Mouse (Mus musculus) brown adipose tissue, adult 24 weeks (tissue): Measurements from ENCODE around the gene Itgb5. TPM values are rescaled to one million over a fixed set of nuclear protein-coding genes. Genes with fewer than 3 reads are reported as not detected.

Experiments
- H3K27ac ChIP-seq: fragments of 200-500 bp; replicated peaks from 2 replicates; pipeline ENCODE4 v1.5.1; 2012; ENCODE audit warnings: low read depth, mild to moderate bottlenecking, low read length
- H3K4me1 ChIP-seq: fragments of 200-500 bp; 2 replicates; pipeline ENCODE4 v1.6.1; 2012; ENCODE audit warnings: low read length, mixed read lengths; ENCODE audit not compliant: control insufficient read depth, insufficient read depth, insufficient read length
- H3K4me3 ChIP-seq: fragments of 200-500 bp; 2 replicates; pipeline ENCODE4 v1.5.1; 2012; ENCODE audit warnings: low read depth, mild to moderate bottlenecking, low read length, moderate library complexity; ENCODE audit not compliant: insufficient read depth
- polyA plus RNA-seq: library from polyadenylated mRNA; stranded (reverse); fragments of >200 nt; gene quantifications from 2 replicates; pipeline ENCODE4 v1.2.4, GENCODE M21; 2012; ENCODE audit not compliant: missing spikeins, insufficient read depth, insufficient read length

Gene Itgb5
- polyA plus RNA-seq, 1 experiment = 42.1 TPM

GRCm38 (mm10) chr16:33967283-33967640 is 137.8 kb downstream of the Itgb5 start:
- Histone ChIP-seq H3K27ac (peak overlapping the region; percentile 55), H3K4me1 (peaks cover 3% of the 10 kb centered on the region; the same call in 1 of the 2 replicates), H3K4me3 (peak overlapping the region; percentile 97)

- Histone ChIP-seq H3K4me3 (no peak overlapping the region), H3K27ac (no peak overlapping the region), H3K4me1 (no peaks in the 10 kb centered on the region)
These were observed 150.4 kb downstream of the Itgb5 start for GRCm38 (mm10) chr16:33979855-33980254.

GRCm38 (mm10) chr16:33983712-33984111 is 154.2 kb downstream of the Itgb5 start:
- Histone ChIP-seq H3K27ac (no peak overlapping the region), H3K4me3 (no peak overlapping the region), H3K4me1 (peaks cover 3% of the 10 kb centered on the region; the same call in 1 of the 2 replicates)

GRCm38 (mm10) chr16:33985372-33985771 is 155.9 kb downstream of the Itgb5 start:
- H3K4me3 ChIP-seq = no peak overlapping the region
- no peak overlapping the region for H3K27ac ChIP-seq
- peaks cover 3% of the 10 kb centered on the region; the same call in 1 of the 2 replicates for H3K4me1 ChIP-seq

- Histone ChIP-seq H3K27ac (no peak overlapping the region), H3K4me3 (no peak overlapping the region), H3K4me1 (peaks cover 3% of the 10 kb centered on the region; the same call in 1 of the 2 replicates)
These were observed 157.5 kb downstream of the Itgb5 start for GRCm38 (mm10) chr16:33986993-33987392.

- no peak overlapping the region for H3K4me3 ChIP-seq
- peaks cover 3% of the 10 kb centered on the region; the same call in 1 of the 2 replicates for H3K4me1 ChIP-seq
- H3K27ac ChIP-seq = no peak overlapping the region
These were observed 159.0 kb downstream of the Itgb5 start for GRCm38 (mm10) chr16:33988358-33989012.

- H3K27ac ChIP-seq = no peak overlapping the region
- peaks cover 3% of the 10 kb centered on the region; the same call in 1 of the 2 replicates for H3K4me1 ChIP-seq
- no peak overlapping the region for H3K4me3 ChIP-seq
These were observed 159.6 kb downstream of the Itgb5 start for GRCm38 (mm10) chr16:33989106-33989505.

- Histone ChIP-seq H3K4me1 (peaks cover 3% of the 10 kb centered on the region; the same call in 1 of the 2 replicates), H3K27ac (no peak overlapping the region), H3K4me3 (no peak overlapping the region)
These were observed 161.2 kb downstream of the Itgb5 start for GRCm38 (mm10) chr16:33990712-33991111.

- H3K4me1 ChIP-seq = no peaks in the 10 kb centered on the region
- no peak overlapping the region for H3K27ac ChIP-seq
- no peak overlapping the region for H3K4me3 ChIP-seq
These were observed 164.9 kb downstream of the Itgb5 start for GRCm38 (mm10) chr16:33994321-33994720.

- Histone ChIP-seq H3K27ac (no peak overlapping the region), H3K4me1 (no peaks in the 10 kb centered on the region), H3K4me3 (no peak overlapping the region)
These were observed 166.0 kb downstream of the Itgb5 start for GRCm38 (mm10) chr16:33995496-33995895.

GRCm38 (mm10) chr16:33996030-33996429 is 166.6 kb downstream of the Itgb5 start:
- Histone ChIP-seq H3K4me1 (no peaks in the 10 kb centered on the region), H3K27ac (no peak overlapping the region)

GRCm38 (mm10) chr16:33998011-33998410 is 168.5 kb downstream of the Itgb5 start:
- H3K27ac ChIP-seq = no peak overlapping the region
- no peaks in the 10 kb centered on the region for H3K4me1 ChIP-seq
- H3K4me3 ChIP-seq = no peak overlapping the region

More at GRCm38 (mm10) chr16:33996030-33996429, 166.6 kb downstream of the Itgb5 start:
- H3K4me3 ChIP-seq = no peak overlapping the region

Other genes with a start within 250 kb of the Itgb5 start
- 23.0 and 34.7 TPM in 2 replicates for gene Heg1, start 145.3 kb upstream of the Itgb5 start, polyA plus RNA-seq
- gene Muc13, start 35.6 kb upstream of the Itgb5 start, polyA plus RNA-seq = not detected in 2 replicates
- gene Umps, start 137.4 kb downstream of the Itgb5 start, polyA plus RNA-seq = 8.4 and 13.2 TPM in 2 replicates